Mouse (Mus musculus) intestine, embryonic 15.5 days (tissue): ENCODE measurements around the gene Pdcd6. TPM values are rescaled to one million over a fixed set of nuclear protein-coding genes. Genes with fewer than 3 reads are reported as not detected.

Experiments used
- ATAC-seq: fragments of 200-750 bp; cut with Nextera tagmentation; 2 replicates; pipeline ENCODE4 v1.8.0; 2017; ENCODE audit warnings: moderate TSS enrichment, moderate library complexity
- H3K27ac ChIP-seq: fragments of 300-500 bp; sonication (generic); 2 replicates; pipeline ENCODE4 v1.5.1; 2015; ENCODE audit warnings: mild to moderate bottlenecking, inconsistent platforms
- H3K27me3 ChIP-seq: fragments of 300-500 bp; sonication (generic); replicated peaks from 2 replicates; pipeline ENCODE4 v1.6.1; 2015; ENCODE audit warnings: inconsistent platforms
- H3K36me3 ChIP-seq: fragments of 300-500 bp; sonication (generic); 2 replicates; pipeline ENCODE4 v1.6.1; 2015; ENCODE audit warnings: inconsistent platforms
- H3K4me1 ChIP-seq: fragments of 300-500 bp; sonication (generic); replicated peaks from 2 replicates; pipeline ENCODE4 v1.6.1; 2015; ENCODE audit warnings: inconsistent platforms
- H3K4me2 ChIP-seq: fragments of 300-500 bp; sonication (generic); replicated peaks from 2 replicates; pipeline ENCODE4 v1.6.1; 2015; ENCODE audit warnings: mild to moderate bottlenecking, inconsistent platforms
- H3K4me3 ChIP-seq: fragments of 300-500 bp; sonication (generic); replicated peaks from 2 replicates; pipeline ENCODE4 v1.5.1; 2015; ENCODE audit warnings: inconsistent platforms
- H3K9ac ChIP-seq: fragments of 300-500 bp; sonication (generic); 2 replicates; pipeline ENCODE4 v1.6.1; 2015; ENCODE audit warnings: inconsistent platforms
- H3K9me3 ChIP-seq: fragments of 300-500 bp; sonication (generic); 2 replicates; pipeline ENCODE4 v1.6.1; 2016; ENCODE audit warnings: inconsistent platforms
- whole genome bisulfite sequencing: fragments of 180-500 bp; shearing (Covaris S2); methylation state at CpG from one replicate; pipeline ENCODE4 v1.1.7; 2015; 5-methylcytosine and 5-hydroxymethylcytosine counted together
- polyA plus RNA-seq: library from polyadenylated mRNA; unstranded; fragments of >200 nt; fragmentation: Nextera tagmentation; extraction: Ambion mirVana; gene quantifications from 2 replicates; pipeline ENCODE4 v1.2.1, GENCODE M21; 2015

Pdcd6 gene
- polyA plus RNA-seq, 1 experiment from 2014 or later = 170 TPM

- H3K27ac ChIP-seq = no peak overlapping the region
- H3K36me3 ChIP-seq = peaks cover 10% of the 10 kb centered on the region; the same call in 1 of the 2 replicates
- WGBS = 96% methylated on average over 3 of the region's 3 CpGs
- H3K4me1 ChIP-seq = no peaks in the 10 kb centered on the region
- H3K4me2 ChIP-seq = no peak overlapping the region
- ATAC-seq = no peak
- no peak overlapping the region for H3K9ac ChIP-seq
- H3K9me3 ChIP-seq = no peaks in the 10 kb centered on the region
- no peak overlapping the region for H3K4me3 ChIP-seq
- no peaks in the 10 kb centered on the region for H3K27me3 ChIP-seq
Observed at GRCm38 (mm10) chr13:74314616-74315015, 2.8 kb downstream of the Pdcd6 start.

GRCm38 (mm10) chr13:74305780-74306179 lies 11.6 kb downstream of the Pdcd6 start:
- H3K4me2 ChIP-seq = no peak overlapping the region
- no peak overlapping the region for H3K4me3 ChIP-seq
- H3K9ac ChIP-seq = no peak overlapping the region
- H3K9me3 ChIP-seq = no peaks in the 10 kb centered on the region
- WGBS = 94% methylated on average over 1 of the region's 1 CpGs
- H3K27me3 ChIP-seq = no peaks in the 10 kb centered on the region
- H3K4me1 ChIP-seq = no peaks in the 10 kb centered on the region
- no peak for ATAC-seq
- peaks cover 21% of the 10 kb centered on the region for H3K36me3 ChIP-seq
- H3K27ac ChIP-seq = no peak overlapping the region

DNA sequence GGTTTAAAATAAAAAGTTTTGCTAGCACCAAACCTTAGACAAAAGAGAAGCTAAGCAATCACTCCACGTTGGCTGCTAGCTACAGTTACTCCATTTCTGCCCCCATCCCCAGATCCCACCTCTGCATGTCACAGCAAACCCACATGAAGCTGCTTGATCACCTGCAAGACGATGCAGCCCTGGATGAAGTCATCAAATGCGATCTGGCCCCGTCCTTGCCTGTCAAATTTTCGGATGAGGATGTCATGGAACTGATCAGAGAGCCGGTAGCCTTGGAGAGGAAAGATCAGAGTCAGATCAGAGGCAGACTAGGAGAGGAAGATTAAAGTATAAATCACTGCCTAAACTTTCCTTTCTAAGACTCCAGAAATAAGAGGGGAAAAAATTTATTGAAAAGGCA lies 12.0 kb downstream of the Pdcd6 start:
- no peak for ATAC-seq
- Histone ChIP-seq H3K27ac (no peak overlapping the region), H3K4me2 (no peak overlapping the region), H3K4me1 (no peaks in the 10 kb centered on the region), H3K27me3 (no peaks in the 10 kb centered on the region), H3K9ac (no peak overlapping the region), H3K36me3 (peaks cover 17% of the 10 kb centered on the region), H3K9me3 (no peaks in the 10 kb centered on the region), H3K4me3 (no peak overlapping the region)
- WGBS = 93% methylated on average over 6 of the region's 6 CpGs

DNA sequence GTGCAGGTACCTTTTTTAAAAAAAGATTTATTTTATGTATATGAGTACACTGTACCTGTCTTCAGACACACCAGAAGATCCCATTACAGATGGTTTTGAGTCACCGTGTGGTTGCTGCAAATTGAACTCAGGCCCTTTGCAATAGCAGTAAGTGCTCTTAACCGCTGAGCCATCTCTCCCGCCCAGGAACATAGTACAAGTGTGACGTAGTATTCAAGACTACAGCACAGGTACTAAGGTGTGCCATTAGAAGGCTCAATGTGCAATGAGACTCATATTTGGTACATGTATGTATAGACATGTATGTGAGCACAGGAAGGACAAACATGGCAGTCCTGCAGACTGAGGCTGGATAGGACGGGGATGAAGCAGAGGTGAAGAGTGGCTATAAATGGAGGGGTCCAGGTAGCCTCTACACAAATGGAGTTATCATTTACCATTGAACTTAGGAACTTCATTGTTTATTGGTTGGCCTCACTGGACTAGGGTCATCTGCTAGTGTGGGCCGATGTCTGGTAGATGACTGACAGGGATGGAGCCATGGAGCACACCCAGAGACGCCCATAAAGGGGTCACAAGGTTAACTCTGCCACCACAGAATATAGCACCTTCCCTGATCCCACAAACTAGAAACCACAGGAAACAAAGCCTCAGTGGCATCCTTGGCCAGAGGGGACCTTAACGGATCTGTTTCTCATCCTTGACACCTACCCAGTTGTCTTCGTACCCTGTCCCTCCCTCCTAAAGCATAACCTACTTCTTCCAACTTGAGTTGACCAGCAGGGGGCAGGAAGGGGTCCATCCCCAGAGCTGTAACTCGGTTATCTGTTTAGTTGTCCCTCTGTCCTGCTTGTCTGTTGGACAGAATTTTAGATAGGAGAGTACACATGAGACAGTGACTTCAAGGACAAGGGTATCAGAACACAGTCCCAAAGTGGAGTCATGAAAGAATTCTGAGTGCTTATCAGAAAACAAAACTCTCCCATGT lies 15.0 kb downstream of the Pdcd6 start:
- Histone ChIP-seq H3K4me1 (no peaks in the 10 kb centered on the region), H3K9ac (no peak overlapping the region), H3K9me3 (no peaks in the 10 kb centered on the region), H3K36me3 (peaks cover 16% of the 10 kb centered on the region), H3K4me2 (no peak overlapping the region), H3K27me3 (no peaks in the 10 kb centered on the region), H3K27ac (no peak overlapping the region), H3K4me3 (no peak overlapping the region)
- peak; percentile 61 for ATAC-seq
- WGBS = 79% methylated on average over 10 of the region's 10 CpGs

- Histone ChIP-seq H3K9ac (no peak overlapping the region), H3K36me3 (peaks cover 14% of the 10 kb centered on the region), H3K27ac (no peak overlapping the region), H3K4me3 (no peak overlapping the region), H3K9me3 (no peaks in the 10 kb centered on the region), H3K4me2 (0 out of 2 replicates have a peak overlapping the region, but pooled peaks have one; percentile 9), H3K4me1 (no peaks in the 10 kb centered on the region), H3K27me3 (no peaks in the 10 kb centered on the region)
- peak; percentile 91 for ATAC-seq
- WGBS = 58% methylated on average over 6 of the region's 6 CpGs
Observed at GRCm38 (mm10) chr13:74301607-74301984, 15.8 kb downstream of the Pdcd6 start.

DNA sequence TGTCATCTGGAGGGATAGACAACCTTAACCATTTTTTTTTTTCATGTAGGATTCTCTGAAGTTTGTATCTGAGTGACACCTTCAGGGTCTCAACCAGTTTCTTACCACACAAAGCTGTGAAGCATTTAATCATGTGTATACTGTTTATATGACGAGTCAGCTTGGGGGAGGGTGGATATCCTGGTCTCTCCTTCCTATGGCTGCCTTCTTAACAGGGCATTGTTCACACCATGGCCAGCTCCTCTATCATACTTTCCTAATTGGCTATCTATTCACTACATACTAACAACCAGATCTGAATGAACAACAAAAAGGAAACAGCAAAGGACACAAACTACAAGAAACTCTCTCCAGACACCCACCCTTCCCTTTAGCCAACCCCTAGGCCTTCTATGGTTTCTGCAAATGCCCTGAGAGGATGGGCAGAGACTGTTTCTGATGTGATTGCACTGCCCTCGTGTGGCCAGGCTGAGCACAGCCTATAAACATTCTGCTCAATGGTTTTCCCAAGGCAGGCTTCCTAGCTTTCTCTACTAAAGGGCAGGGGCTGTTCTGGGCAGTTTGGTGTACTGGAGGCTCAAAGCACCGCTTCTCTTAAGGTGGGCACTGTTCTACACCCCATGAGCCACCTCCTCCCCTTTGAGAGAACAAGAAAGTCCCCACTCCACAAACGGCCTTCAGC lies 16.3 kb downstream of the Pdcd6 start:
- Histone ChIP-seq H3K4me3 (no peak overlapping the region), H3K4me1 (no peaks in the 10 kb centered on the region), H3K36me3 (peaks cover 10% of the 10 kb centered on the region), H3K27me3 (no peaks in the 10 kb centered on the region), H3K4me2 (0 out of 2 replicates have a peak overlapping the region, but pooled peaks have one; percentile 9), H3K27ac (no peak overlapping the region), H3K9ac (no peak overlapping the region), H3K9me3 (no peaks in the 10 kb centered on the region)
- WGBS = 33% methylated on average over 4 of the region's 4 CpGs
- ATAC-seq = peak; percentile 81

GRCm38 (mm10) chr13:74296376-74296775 lies 21.0 kb downstream of the Pdcd6 start:
- H3K9me3 ChIP-seq = no peaks in the 10 kb centered on the region
- no peak overlapping the region for H3K27ac ChIP-seq
- no peak for ATAC-seq
- 71% methylated on average over 7 of the region's 7 CpGs for WGBS
- H3K4me1 ChIP-seq = 0 out of 2 replicates have a peak, but pooled peaks cover 2% of the 10 kb centered on the region
- no peak overlapping the region for H3K9ac ChIP-seq
- no peak overlapping the region for H3K4me2 ChIP-seq
- H3K36me3 ChIP-seq = no peaks in the 10 kb centered on the region
- 0 out of 2 replicates have a peak, but pooled peaks cover 2% of the 10 kb centered on the region for H3K27me3 ChIP-seq
- no peak overlapping the region for H3K4me3 ChIP-seq

GRCm38 (mm10) chr13:74292167-74292566 lies 25.2 kb downstream of the Pdcd6 start, which contains the start of gene Ahrr:
Ahrr (minus strand) TSS chr13:74292331.
- peak within 1 kb of the TSS; percentile 50 for H3K4me2 ChIP-seq
- H3K4me3 ChIP-seq = peak within 1 kb of the TSS; percentile 23
- no peak within 1 kb of the TSS for H3K27ac ChIP-seq
- H3K9ac ChIP-seq = no peak within 1 kb of the TSS
- peaks cover 5% of the 10 kb centered on the region; the same call in 1 of the 2 replicates for H3K27me3 ChIP-seq
- WGBS = under 1% methylated on average over 27 of the region's 27 CpGs
- no peaks in the 10 kb centered on the region for H3K36me3 ChIP-seq
- H3K9me3 ChIP-seq = no peaks in the 10 kb centered on the region
- peak; percentile 91 for ATAC-seq
- H3K4me1 ChIP-seq = 0 out of 2 replicates have a peak, but pooled peaks cover 2% of the 10 kb centered on the region

DNA sequence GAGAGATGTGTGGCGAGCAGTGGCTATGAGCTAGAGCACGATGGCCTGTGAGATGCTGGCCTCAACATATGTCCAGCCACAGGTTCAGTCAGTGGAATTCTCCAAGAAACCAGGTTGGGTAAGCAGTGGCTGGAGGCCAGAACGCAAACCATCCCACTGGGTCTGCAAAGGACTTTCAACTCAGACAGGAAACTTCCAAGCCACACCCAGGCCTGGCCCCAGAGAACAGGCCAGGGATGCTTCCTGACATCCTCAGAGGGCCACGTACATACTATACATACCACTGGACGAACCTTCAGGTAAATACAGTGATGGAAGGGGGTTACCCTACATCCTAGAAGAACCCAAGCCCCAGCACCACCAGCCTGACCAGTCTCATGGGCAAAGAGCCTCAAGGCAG lies 27.7 kb downstream of the Pdcd6 start:
- H3K9me3 ChIP-seq = no peaks in the 10 kb centered on the region
- H3K36me3 ChIP-seq = no peaks in the 10 kb centered on the region
- 80% methylated on average over 5 of the region's 5 CpGs for WGBS
- H3K4me2 ChIP-seq = no peak overlapping the region
- no peak overlapping the region for H3K27ac ChIP-seq
- ATAC-seq = no peak
- H3K4me1 ChIP-seq = 0 out of 2 replicates have a peak, but pooled peaks cover 2% of the 10 kb centered on the region
- no peak overlapping the region for H3K4me3 ChIP-seq
- peaks cover 5% of the 10 kb centered on the region; the same call in 1 of the 2 replicates for H3K27me3 ChIP-seq
- H3K9ac ChIP-seq = no peak overlapping the region

DNA sequence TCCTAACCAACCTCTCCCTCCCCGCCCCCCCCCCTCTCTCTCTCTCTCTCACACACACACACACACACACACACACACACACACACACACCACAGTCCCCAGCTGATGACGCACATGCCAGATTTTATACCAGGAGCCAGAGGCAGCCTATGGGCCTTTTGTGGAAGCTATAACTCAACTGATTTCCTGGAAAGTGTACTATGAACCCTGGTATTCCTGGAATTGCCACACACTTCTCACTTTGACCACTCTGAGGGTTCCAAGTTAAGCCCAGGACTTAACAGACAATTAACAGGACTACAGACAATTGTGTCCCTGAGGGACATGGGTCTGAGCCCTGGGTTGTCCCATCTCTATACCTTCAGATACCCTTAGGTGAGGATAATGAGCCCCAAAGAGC lies 35.1 kb downstream of the Pdcd6 start:
- WGBS = 51% methylated on average over 2 of the region's 2 CpGs
- Histone ChIP-seq H3K9me3 (no peaks in the 10 kb centered on the region), H3K9ac (no peak overlapping the region), H3K4me3 (no peak overlapping the region), H3K27me3 (no peaks in the 10 kb centered on the region), H3K27ac (no peak overlapping the region), H3K4me2 (no peak overlapping the region), H3K4me1 (no peaks in the 10 kb centered on the region), H3K36me3 (no peaks in the 10 kb centered on the region)
- peak; percentile 84 for ATAC-seq

GRCm38 (mm10) chr13:74275726-74276125 lies 41.7 kb downstream of the Pdcd6 start:
- Histone ChIP-seq H3K27ac (no peak overlapping the region), H3K4me1 (no peaks in the 10 kb centered on the region), H3K36me3 (no peaks in the 10 kb centered on the region), H3K9ac (no peak overlapping the region), H3K4me2 (no peak overlapping the region), H3K4me3 (no peak overlapping the region), H3K27me3 (no peaks in the 10 kb centered on the region), H3K9me3 (no peaks in the 10 kb centered on the region)
- ATAC-seq = no peak
- 66% methylated on average over 4 of the region's 4 CpGs for WGBS
